Mouse (Mus musculus) midbrain, embryonic 13.5 days (tissue): Measurements from ENCODE around the gene Mustn1. TPM values are rescaled to one million over a fixed set of nuclear protein-coding genes. Genes with fewer than 3 reads are reported as not detected.
A peak's percentile ranks its signal among the peaks of the same experiment; 100 is the strongest.

Source experiments
- ATAC-seq: fragments of 200-750 bp; cut with Nextera tagmentation; 2 replicates; pipeline ENCODE4 v1.8.0; 2017; ENCODE audit warnings: mild to moderate bottlenecking, moderate TSS enrichment, moderate library complexity
- H3K27ac ChIP-seq: fragments of 300-500 bp; sonication (generic); 2 replicates; pipeline ENCODE4 v1.5.1; 2015; ENCODE audit warnings: inconsistent platforms, mild to moderate bottlenecking, moderate library complexity
- H3K27me3 ChIP-seq: fragments of 300-500 bp; sonication (generic); 2 replicates; pipeline ENCODE4 v1.6.1; 2015; ENCODE audit warnings: mild to moderate bottlenecking, inconsistent platforms
- H3K36me3 ChIP-seq: fragments of 300-500 bp; sonication (generic); 2 replicates; pipeline ENCODE4 v1.6.1; 2015; ENCODE audit warnings: mild to moderate bottlenecking, inconsistent platforms
- H3K4me1 ChIP-seq: fragments of 300-500 bp; sonication (generic); replicated peaks from 2 replicates; pipeline ENCODE4 v1.6.1; 2015; ENCODE audit warnings: inconsistent platforms
- H3K4me2 ChIP-seq: fragments of 300-500 bp; sonication (generic); replicated peaks from 2 replicates; pipeline ENCODE4 v1.6.1; 2015; ENCODE audit warnings: moderate library complexity, mild to moderate bottlenecking, inconsistent platforms
- H3K4me3 ChIP-seq: fragments of 300-500 bp; sonication (generic); replicated peaks from 2 replicates; pipeline ENCODE4 v1.5.1; 2015; ENCODE audit warnings: mild to moderate bottlenecking, inconsistent platforms
- H3K9ac ChIP-seq: fragments of 300-500 bp; sonication (generic); replicated peaks from 2 replicates; pipeline ENCODE4 v1.6.1; 2015; ENCODE audit warnings: mild to moderate bottlenecking, inconsistent platforms
- H3K9me3 ChIP-seq: fragments of 300-500 bp; sonication (generic); 2 replicates; pipeline ENCODE4 v1.6.1; 2016; ENCODE audit warnings: mild to moderate bottlenecking, inconsistent platforms
- WGBS: fragments of 180-500 bp; shearing (Covaris S2); methylation state at CpG from one replicate; pipeline ENCODE4 v1.1.7; 2015; 5-methylcytosine and 5-hydroxymethylcytosine counted together
- polyA plus RNA-seq: library from polyadenylated mRNA; unstranded; fragments of >200 nt; fragmentation: Nextera tagmentation; extraction: Ambion mirVana; gene quantifications from 2 replicates; pipeline ENCODE4 v1.2.1, GENCODE M21; 2015

Mustn1 gene
- polyA plus RNA-seq, 1 experiment from 2014 or later, result 0.67 TPM

GRCm38 (mm10) chr14:30881718-30882108 lies 2.7 kb downstream of the Mustn1 start:
- Histone ChIP-seq H3K4me1 (no peaks in the 10 kb centered on the region; the same call in 1 of the 2 replicates), H3K27me3 (no peaks in the 10 kb centered on the region), H3K4me2 (no peak overlapping the region), H3K9me3 (no peaks in the 10 kb centered on the region), H3K36me3 (no peaks in the 10 kb centered on the region; the same call in 1 of the 2 replicates), H3K9ac (no peak overlapping the region), H3K4me3 (no peak overlapping the region), H3K27ac (no peak overlapping the region)
- 96% methylated on average over 3 of the region's 3 CpGs for WGBS
- no peak for ATAC-seq

GRCm38 (mm10) chr14:30885298-30885697 lies 6.3 kb downstream of the Mustn1 start:
- Histone ChIP-seq H3K27ac (no peak overlapping the region), H3K4me3 (no peak overlapping the region), H3K36me3 (no peaks in the 10 kb centered on the region), H3K9me3 (no peaks in the 10 kb centered on the region), H3K4me1 (no peaks in the 10 kb centered on the region), H3K9ac (no peak overlapping the region), H3K27me3 (no peaks in the 10 kb centered on the region), H3K4me2 (no peak overlapping the region)
- ATAC-seq, result no peak
- 15% methylated on average over 3 of the region's 3 CpGs for WGBS

- Histone ChIP-seq H3K27ac (no peak within 1 kb of the TSS), H3K4me3 (no peak within 1 kb of the TSS), H3K36me3 (no peaks in the 10 kb centered on the region), H3K4me1 (no peaks in the 10 kb centered on the region), H3K27me3 (no peaks in the 10 kb centered on the region), H3K9ac (no peak within 1 kb of the TSS), H3K9me3 (no peaks in the 10 kb centered on the region), H3K4me2 (no peak within 1 kb of the TSS)
- WGBS, result 91% methylated on average over 3 of the region's 3 CpGs
- ATAC-seq, result no peak
Observed at GRCm38 (mm10) chr14:30886204-30886603, 7.2 kb downstream of the Mustn1 start, which contains the start of gene Itih4. Itih4 (plus strand) TSS chr14:30886476.

- no peak overlapping the region for H3K4me3 ChIP-seq
- no peaks in the 10 kb centered on the region for H3K36me3 ChIP-seq
- no peaks in the 10 kb centered on the region for H3K9me3 ChIP-seq
- WGBS, result 19% methylated on average over 9 of the region's 9 CpGs
- H3K27me3 ChIP-seq, result no peaks in the 10 kb centered on the region
- H3K27ac ChIP-seq, result no peak overlapping the region
- H3K4me2 ChIP-seq, result no peak overlapping the region; the same call in 1 of the 2 replicates
- no peaks in the 10 kb centered on the region for H3K4me1 ChIP-seq
- ATAC-seq, result no peak
- H3K9ac ChIP-seq, result no peak overlapping the region
Observed at GRCm38 (mm10) chr14:30888271-30888732, 9.3 kb downstream of the Mustn1 start.

GRCm38 (mm10) chr14:30899972-30900371 lies 21.0 kb downstream of the Mustn1 start:
- 16% methylated on average over 3 of the region's 3 CpGs for WGBS
- H3K4me1 ChIP-seq, result peaks cover 11% of the 10 kb centered on the region; the same call in 1 of the 2 replicates

GRCm38 (mm10) chr14:30902628-30903027 lies 23.6 kb downstream of the Mustn1 start:
- no peak overlapping the region for H3K9ac ChIP-seq
- no peak overlapping the region for H3K4me2 ChIP-seq
- no peaks in the 10 kb centered on the region for H3K9me3 ChIP-seq
- H3K36me3 ChIP-seq, result no peaks in the 10 kb centered on the region
- H3K27me3 ChIP-seq, result no peaks in the 10 kb centered on the region
- H3K27ac ChIP-seq, result no peak overlapping the region
- no peak for ATAC-seq
- 89% methylated on average over 5 of the region's 5 CpGs for WGBS
- peaks cover 11% of the 10 kb centered on the region; the same call in 1 of the 2 replicates for H3K4me1 ChIP-seq
- H3K4me3 ChIP-seq, result no peak overlapping the region

More at GRCm38 (mm10) chr14:30899972-30900371, 21.0 kb downstream of the Mustn1 start:
- H3K27ac ChIP-seq, result no peak overlapping the region
- H3K4me2 ChIP-seq, result no peak overlapping the region
- H3K27me3 ChIP-seq, result no peaks in the 10 kb centered on the region
- no peaks in the 10 kb centered on the region for H3K36me3 ChIP-seq
- H3K9ac ChIP-seq, result no peak overlapping the region
- H3K9me3 ChIP-seq, result no peaks in the 10 kb centered on the region
- ATAC-seq, result peak; percentile 30; the same call in 1 of the 2 replicates
- H3K4me3 ChIP-seq, result no peak overlapping the region

GRCm38 (mm10) chr14:30903036-30903435 lies 24.0 kb downstream of the Mustn1 start:
- 85% methylated on average over 3 of the region's 3 CpGs for WGBS
- H3K36me3 ChIP-seq, result no peaks in the 10 kb centered on the region
- H3K27me3 ChIP-seq, result no peaks in the 10 kb centered on the region
- H3K4me2 ChIP-seq, result no peak overlapping the region
- ATAC-seq, result no peak
- H3K27ac ChIP-seq, result no peak overlapping the region
- H3K9ac ChIP-seq, result no peak overlapping the region
- no peak overlapping the region for H3K4me3 ChIP-seq
- no peaks in the 10 kb centered on the region for H3K9me3 ChIP-seq
- peaks cover 11% of the 10 kb centered on the region; the same call in 1 of the 2 replicates for H3K4me1 ChIP-seq

GRCm38 (mm10) chr14:30904307-30904706 lies 25.3 kb downstream of the Mustn1 start:
- 86% methylated on average over 8 of the region's 8 CpGs for WGBS
- ATAC-seq, result no peak

GRCm38 (mm10) chr14:30906001-30906400 lies 27.0 kb downstream of the Mustn1 start:
- WGBS, result 90% methylated on average over 6 of the region's 6 CpGs
- Histone ChIP-seq H3K9ac (no peak overlapping the region), H3K4me3 (no peak overlapping the region), H3K4me1 (no peaks in the 10 kb centered on the region), H3K36me3 (no peaks in the 10 kb centered on the region), H3K27ac (no peak overlapping the region), H3K4me2 (no peak overlapping the region), H3K27me3 (no peaks in the 10 kb centered on the region), H3K9me3 (no peaks in the 10 kb centered on the region)
- no peak for ATAC-seq

More at GRCm38 (mm10) chr14:30904307-30904706, 25.3 kb downstream of the Mustn1 start:
- H3K9ac ChIP-seq, result no peak overlapping the region
- no peaks in the 10 kb centered on the region for H3K36me3 ChIP-seq
- H3K4me3 ChIP-seq, result no peak overlapping the region
- H3K9me3 ChIP-seq, result no peaks in the 10 kb centered on the region
- no peak overlapping the region for H3K4me2 ChIP-seq
- H3K4me1 ChIP-seq, result peaks cover 11% of the 10 kb centered on the region; the same call in 1 of the 2 replicates
- H3K27ac ChIP-seq, result no peak overlapping the region
- H3K27me3 ChIP-seq, result no peaks in the 10 kb centered on the region

GRCm38 (mm10) chr14:30907814-30908265 lies 28.8 kb downstream of the Mustn1 start:
- 93% methylated on average over 3 of the region's 3 CpGs for WGBS
- Histone ChIP-seq H3K9ac (no peak overlapping the region), H3K9me3 (no peaks in the 10 kb centered on the region), H3K4me1 (no peaks in the 10 kb centered on the region), H3K27me3 (no peaks in the 10 kb centered on the region), H3K27ac (no peak overlapping the region), H3K4me3 (no peak overlapping the region), H3K4me2 (no peak overlapping the region), H3K36me3 (no peaks in the 10 kb centered on the region)
- ATAC-seq, result no peak

- no peaks in the 10 kb centered on the region for H3K9me3 ChIP-seq
- WGBS, result 93% methylated on average over 8 of the region's 8 CpGs
- no peak for ATAC-seq
Observed at GRCm38 (mm10) chr14:30911141-30911540, 32.1 kb downstream of the Mustn1 start.

GRCm38 (mm10) chr14:30912641-30913040 lies 33.6 kb downstream of the Mustn1 start:
- H3K9me3 ChIP-seq, result no peaks in the 10 kb centered on the region
- H3K36me3 ChIP-seq, result no peaks in the 10 kb centered on the region
- no peak overlapping the region for H3K4me2 ChIP-seq
- no peak overlapping the region for H3K9ac ChIP-seq
- no peaks in the 10 kb centered on the region for H3K27me3 ChIP-seq
- ATAC-seq, result no peak
- no peak overlapping the region for H3K27ac ChIP-seq
- no peaks in the 10 kb centered on the region for H3K4me1 ChIP-seq
- WGBS, result 85% methylated on average over 8 of the region's 8 CpGs
- no peak overlapping the region for H3K4me3 ChIP-seq

More at GRCm38 (mm10) chr14:30911141-30911540, 32.1 kb downstream of the Mustn1 start:
- H3K36me3 ChIP-seq, result no peaks in the 10 kb centered on the region
- H3K27me3 ChIP-seq, result no peaks in the 10 kb centered on the region
- H3K9ac ChIP-seq, result no peak overlapping the region
- no peak overlapping the region for H3K27ac ChIP-seq
- no peaks in the 10 kb centered on the region for H3K4me1 ChIP-seq
- no peak overlapping the region for H3K4me3 ChIP-seq
- H3K4me2 ChIP-seq, result no peak overlapping the region

- Histone ChIP-seq H3K4me1 (no peaks in the 10 kb centered on the region), H3K27ac (no peak overlapping the region), H3K4me2 (no peak overlapping the region), H3K36me3 (no peaks in the 10 kb centered on the region), H3K9ac (no peak overlapping the region), H3K27me3 (no peaks in the 10 kb centered on the region), H3K9me3 (no peaks in the 10 kb centered on the region), H3K4me3 (no peak overlapping the region)
- ATAC-seq, result no peak
- 94% methylated on average over 5 of the region's 5 CpGs for WGBS
Observed at GRCm38 (mm10) chr14:30913404-30913803, 34.4 kb downstream of the Mustn1 start.
